Mouse (Mus musculus) megakaryocyte-erythroid progenitor cell, adult 5-6 weeks (primary cell): ENCODE data around the gene Cela3a. TPM values are rescaled to one million over a fixed set of nuclear protein-coding genes. Genes with fewer than 3 reads are reported as not detected.
A peak's percentile ranks its signal among the peaks of the same experiment; 100 is the strongest.
"Not testable (repeated sequence)": the region's sequence is repeated elsewhere in the genome, so short reads cannot be mapped to it uniquely, and the experiment has no call there.

Experiments
- ATAC-seq: replicated peaks from 2 replicates; pipeline ENCODE4 v1.8.0; 2016; ENCODE audit warnings: mild to moderate bottlenecking, inconsistent platforms; ENCODE audit not compliant: severe bottlenecking, poor library complexity, low FRiP score, low TSS enrichment
- total RNA-seq, 2 experiments: library from RNA; stranded (forward) in 1 of 2; stranded (reverse) in 1 of 2; fragments of 200-1000, 215-1000 nt in 1 of 2; fragments of >200 nt in 1 of 2; fragmentation: Nextera tagmentation in 1 of 2; gene quantifications; 2 replicates each; pipeline ENCODE4 v1.2.3; 2014 to 2017

The Cela3a gene
- total RNA-seq, 2 experiments from 2014 or later: not detected

DNA sequence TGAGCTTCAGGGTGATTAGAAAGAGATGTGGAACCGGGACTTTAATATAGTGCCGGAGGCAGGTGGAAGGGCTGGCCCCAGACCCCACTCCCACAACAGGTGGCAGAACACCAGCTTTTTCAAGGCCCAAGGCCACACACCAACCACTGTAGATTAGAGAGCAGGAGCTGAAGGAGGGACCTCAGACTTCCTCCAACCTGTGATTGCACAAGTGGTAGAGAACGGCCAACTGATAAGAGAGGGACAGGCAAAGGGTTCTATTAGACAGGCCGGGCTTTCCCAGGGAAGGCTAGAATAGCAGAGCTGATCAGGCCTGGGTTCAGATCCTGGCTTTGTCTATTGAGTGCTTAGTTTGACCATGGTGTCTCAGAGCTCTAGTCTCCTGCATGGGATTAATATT is 20.9 kb upstream of the Cela3a start, which contains the start of gene Cela3b:
Cela3b (minus strand) TSS at position 39 of the 400 bp plus-strand sequence.
- ATAC-seq: peak; percentile 56; the same call in 1 of the 2 replicates

DNA sequence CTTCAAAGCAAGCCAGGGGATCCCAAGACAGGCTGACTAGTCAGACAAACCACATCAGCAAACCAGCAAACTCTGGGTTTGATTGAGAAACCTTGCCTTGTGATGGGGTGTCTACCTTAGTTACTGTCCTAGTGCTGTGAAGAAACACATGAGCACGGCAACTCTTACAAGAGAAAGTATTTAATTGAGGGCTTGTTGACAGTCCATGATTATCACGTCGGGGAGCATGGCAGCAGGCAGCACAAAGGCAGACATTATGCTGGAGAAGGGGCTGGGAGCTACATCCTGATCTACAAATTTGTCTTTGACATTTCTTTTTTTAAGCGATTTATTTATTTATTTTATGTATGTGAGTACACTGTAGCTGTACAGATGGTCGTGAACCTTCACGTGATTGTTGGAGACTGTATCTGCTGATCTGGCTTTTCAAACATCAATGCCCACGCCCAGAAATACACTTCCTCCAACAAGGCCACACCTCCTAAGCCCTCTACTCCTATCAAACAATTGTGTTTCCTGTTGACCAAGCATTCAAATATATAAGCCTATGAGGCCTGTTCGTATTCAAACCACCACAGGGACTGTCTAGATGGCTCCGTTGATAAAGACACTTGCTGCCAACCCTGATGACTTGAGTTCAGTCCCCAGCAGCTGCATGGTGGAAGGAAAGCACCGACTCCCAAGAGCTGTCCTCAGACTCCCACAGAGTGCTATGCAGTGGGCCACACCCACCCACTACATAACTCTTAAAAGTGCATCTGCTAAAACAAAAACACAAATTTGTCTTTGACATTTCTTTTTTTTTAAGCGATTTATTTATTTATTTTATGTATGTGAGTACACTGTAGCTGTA is 8.3 kb upstream of the Cela3a start:
- ATAC-seq: peak; percentile 67

DNA sequence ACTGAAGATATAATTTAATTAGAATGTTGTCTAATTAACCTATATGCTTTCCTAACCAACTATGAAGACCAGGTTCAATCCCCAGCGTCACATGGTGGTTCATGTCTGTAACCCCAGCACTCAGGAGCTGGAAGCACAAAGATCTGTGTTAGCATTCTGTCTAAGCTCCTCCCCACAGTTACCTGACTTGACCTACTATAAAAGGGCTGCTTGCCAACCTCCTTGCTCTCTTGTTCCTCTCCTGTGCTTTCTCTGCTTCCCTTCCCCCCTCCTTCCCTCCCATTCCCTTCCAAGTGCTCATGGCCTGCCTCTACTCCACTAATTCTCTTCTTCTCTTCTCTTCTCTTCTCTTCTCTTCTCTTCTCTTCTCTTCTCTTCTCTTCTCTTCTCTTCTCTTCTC is 5.3 kb upstream of the Cela3a start:
- ATAC-seq: no peak

DNA sequence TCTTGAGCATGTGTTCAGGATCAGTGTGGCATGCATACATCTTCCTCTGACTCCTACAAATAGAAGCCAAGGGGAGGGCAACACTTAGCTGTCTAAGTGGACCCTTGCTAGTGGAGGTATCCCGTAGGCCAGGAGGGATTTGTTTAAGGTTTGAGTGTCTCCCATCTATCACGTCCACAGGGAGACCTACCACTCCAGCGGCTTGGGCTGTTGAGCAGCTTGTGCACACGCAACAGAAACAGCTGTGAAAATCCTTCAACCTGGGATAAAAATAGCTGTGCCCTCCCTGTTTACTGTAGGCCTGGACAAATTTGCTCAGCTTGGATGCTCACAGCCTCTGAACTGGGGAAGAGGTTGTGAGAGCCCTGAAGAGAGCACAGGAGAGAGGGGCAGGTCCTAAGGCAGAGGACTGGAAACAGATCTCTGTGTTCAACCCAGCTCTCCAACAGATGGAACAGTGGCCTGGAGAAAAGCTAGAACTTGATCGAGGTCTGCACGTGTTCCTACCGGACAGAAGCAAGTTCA is 2.7 kb upstream of the Cela3a start:
- not testable (repeated sequence) for ATAC-seq

DNA sequence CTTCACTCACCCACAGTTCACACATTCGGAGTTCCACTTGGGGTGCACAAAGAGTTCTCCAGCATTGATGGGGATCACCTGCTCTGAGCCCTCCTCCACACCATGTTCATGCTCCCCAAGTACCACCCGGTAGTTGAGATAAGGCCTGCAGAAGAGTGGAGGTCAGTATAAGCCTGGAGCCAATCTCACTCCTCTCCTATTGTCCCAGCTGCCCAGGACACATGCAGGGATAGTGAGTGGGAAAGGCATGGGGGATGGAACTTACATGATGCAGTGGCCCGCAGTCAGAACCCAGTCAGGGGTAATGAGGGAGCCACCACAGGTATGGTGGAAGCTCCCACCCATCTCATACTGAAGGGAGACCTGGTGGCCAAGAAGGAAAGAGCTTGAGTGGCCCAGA is 4.0 kb downstream of the Cela3a start:
- ATAC-seq: no peak

DNA sequence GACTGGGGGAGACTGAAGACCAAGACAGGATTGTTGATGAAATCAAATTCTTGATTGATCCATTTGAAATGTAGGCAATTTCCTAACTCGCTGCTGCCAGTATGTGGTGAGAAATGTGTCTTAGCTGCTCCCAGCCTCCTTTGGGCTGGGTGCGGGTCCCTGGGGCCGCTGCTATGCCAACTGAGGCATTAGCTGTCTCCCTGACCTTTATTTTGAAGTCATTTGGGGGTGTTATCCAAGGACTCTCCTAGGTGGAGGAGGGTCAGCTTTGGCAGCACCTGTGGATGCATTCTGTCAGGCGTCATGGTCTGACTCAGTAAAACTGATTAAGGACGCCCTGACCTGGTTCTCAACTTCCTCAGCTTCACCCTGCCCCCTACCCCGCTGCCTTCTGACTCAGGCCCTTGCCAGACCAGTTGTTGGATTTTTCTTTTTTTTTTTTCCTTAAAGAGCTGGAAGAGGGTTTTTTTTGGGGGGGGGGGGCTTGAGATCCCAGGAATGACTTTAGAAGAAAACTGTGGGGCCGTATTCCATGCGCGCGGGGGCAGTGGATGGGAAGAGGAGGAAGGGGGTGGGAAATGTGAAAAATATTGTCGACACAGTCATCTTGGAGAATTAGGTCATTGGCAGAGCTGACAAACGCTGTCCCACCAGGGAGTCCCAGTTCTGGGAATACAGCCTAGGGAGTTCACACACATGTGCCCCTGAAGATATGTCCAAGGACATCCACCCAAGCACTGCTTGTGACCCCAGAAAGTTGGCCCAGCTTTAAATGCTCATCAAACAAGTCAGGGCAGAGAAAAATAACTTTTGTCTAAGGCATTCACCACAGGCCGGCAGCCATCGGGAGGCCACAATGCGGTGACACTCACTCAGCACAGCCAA is 12.7 kb downstream of the Cela3a start:
- ATAC-seq: no peak

DNA sequence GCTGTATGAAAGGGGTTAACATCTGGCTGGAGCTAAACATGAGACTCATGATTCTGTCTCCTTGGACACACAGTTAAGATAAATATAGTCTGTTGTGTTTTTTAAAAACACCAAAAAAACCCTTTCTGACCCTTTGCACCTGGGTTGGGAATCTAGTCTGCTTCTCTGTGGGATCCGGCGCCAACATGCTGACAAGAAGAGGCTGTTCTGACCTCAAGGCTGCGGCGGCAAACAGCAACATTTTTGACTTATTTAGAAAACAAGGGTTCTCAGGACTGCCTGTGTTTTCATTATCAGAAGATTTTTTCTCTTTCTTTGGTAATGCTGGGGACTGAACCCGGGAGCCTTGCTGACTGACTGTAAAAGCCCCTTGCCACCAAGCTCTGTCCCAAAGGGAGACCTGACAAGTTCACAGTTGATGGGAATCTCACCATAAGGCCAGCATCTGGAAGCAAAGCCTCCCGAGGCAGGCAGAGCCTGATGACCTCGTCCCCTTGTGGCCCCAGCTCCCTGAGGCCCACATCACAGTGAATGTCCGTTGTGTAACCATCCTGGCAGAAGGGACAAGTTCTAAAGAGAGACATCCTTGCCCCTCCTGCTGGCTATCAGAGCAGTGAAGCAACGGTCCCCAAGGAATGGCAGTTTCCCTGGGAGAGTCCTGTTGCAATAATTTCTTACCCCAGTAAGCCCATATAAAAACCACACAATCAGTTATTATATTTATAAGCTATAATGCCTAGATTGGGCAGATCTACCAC is 16.0 kb downstream of the Cela3a start:
- no peak for ATAC-seq

DNA sequence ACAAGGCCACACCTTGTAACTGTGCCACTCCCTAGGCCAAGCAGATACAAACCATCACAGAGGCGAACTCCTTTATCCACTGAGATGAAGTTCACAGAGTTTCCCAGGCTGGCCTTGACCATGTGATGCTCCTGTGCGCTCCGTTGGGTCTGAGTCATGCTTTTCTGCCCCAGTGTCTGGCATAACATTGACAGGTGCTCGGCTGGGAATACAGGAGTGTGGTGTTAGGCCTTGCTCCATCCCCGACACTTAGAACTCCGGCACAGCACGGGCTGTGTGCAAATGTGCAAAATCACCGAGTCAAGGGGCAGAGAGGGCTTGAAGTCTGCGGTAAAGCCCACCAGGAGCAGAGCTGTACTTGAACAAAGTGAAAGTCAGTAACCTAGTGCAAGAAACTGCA is 16.7 kb downstream of the Cela3a start:
- no peak for ATAC-seq

DNA sequence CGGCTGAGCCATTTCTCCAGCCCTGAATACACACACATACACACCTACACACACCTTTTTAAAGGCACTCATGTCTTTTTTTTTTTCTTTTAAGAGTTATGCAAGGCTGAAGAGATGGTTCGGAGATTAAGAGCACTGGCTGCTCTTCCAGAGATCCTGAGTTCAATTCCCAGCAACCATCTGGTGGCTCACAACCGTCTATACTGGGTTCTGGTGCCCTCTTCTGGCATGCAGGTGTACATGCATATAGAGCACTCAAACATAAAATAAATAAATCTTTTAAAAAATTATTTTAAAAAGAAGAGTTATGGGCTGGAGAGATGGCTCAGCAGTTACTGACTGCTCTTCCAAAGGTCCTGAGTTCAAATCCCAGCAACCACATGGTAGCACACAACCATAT is 18.3 kb downstream of the Cela3a start:
- no peak for ATAC-seq

DNA sequence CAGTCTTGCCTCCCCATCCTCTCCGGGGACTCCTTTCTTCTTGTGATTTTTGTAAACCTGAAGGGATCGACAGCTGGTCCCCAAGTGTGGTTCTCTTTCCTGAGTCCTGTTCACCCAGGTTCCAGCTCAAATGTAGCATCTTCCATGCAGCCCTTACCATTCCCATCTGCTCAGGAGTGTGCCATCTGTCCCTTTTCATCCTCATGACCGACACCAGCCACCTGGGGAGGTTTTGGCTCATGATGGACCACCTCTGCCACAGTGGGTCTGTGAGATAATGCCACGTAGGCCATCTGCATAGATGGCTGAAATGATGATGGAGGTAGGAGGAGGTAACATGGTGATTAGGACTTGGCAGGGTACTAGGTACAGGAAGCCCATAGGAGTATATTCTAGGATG is 19.4 kb downstream of the Cela3a start:
- no peak for ATAC-seq

DNA sequence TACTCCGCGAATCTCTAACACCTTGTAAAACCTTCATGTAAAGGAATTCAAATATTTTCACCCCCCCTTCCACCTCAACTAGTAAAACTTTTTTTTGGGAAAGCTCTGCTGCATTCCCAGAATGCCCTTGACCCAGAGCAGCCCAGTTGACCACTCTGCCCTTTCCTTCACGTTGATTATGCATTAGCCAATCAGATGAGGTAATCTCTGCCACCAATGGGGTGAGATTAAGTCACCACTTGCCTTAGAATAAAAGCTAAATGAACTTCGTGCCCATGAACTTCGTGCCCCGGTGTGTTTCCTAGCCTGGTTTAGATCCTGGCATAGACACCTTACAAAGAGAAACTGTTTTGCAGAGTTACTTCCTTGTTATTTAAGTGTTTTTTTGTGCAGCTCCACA is 20.6 kb downstream of the Cela3a start:
- no peak for ATAC-seq

DNA sequence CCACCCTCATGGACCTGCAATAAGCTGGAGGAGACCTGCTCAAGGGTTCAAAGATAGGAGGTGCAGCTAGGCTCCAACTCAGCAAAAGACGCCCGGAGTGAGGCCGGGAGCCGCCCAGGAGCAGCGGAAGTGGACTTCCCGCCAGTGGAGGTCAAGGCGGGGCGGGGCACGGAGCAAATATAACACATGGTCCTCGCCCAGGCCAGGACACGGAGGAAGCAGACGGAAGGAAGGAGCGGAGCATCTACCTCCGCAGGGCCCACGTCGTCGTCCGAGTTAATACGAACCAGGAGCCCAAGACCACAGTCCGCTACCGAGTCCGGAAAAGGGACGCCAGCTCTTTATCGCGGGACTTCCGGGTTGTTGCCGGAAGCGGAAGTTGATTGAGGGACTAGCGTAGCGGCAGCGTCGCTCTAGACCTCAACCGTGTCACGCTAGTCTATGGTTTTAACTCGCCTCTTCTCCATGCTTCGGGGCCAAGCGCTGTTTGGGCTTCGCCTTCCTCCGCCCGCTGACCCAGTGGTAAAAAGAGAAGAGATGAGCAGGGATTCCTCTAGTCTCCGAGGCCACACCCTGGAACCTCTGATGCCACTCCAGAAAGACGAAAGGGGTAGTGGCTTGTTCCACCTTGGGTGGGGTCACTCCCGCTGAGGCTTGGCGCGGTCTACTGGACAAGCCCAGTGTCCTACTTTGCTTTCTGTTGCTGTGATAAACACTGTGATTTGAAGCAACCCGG is 21.4 kb downstream of the Cela3a start:
- peak; percentile 90 for ATAC-seq

DNA sequence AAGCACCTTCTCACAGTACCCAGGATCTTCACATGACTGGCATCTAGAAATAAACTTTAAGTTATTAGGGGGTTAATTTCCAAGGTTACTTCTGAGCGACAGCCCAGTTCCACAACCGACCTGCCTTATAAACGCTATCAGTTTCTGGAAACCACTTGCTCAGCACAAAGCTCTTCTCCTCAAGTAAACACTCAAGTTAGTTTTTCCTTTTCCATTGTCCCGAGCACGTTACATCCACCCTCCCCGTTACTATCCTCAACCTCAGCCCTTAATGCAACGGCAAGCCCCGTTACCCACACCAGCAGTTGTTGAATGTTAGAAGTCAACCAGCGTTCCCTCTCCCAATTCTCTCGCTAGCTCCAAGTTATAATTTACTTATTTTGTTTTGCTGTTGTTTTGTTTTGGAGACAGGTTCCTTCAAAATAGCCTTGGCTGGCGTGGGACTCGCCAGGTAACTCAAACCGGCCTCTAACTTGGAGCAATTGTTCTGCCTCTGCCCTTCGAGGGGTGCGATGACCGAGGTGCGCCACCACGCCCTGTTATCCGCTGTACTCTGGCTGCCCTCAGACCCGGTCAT is 22.0 kb downstream of the Cela3a start:
- peak; percentile 40 for ATAC-seq

DNA sequence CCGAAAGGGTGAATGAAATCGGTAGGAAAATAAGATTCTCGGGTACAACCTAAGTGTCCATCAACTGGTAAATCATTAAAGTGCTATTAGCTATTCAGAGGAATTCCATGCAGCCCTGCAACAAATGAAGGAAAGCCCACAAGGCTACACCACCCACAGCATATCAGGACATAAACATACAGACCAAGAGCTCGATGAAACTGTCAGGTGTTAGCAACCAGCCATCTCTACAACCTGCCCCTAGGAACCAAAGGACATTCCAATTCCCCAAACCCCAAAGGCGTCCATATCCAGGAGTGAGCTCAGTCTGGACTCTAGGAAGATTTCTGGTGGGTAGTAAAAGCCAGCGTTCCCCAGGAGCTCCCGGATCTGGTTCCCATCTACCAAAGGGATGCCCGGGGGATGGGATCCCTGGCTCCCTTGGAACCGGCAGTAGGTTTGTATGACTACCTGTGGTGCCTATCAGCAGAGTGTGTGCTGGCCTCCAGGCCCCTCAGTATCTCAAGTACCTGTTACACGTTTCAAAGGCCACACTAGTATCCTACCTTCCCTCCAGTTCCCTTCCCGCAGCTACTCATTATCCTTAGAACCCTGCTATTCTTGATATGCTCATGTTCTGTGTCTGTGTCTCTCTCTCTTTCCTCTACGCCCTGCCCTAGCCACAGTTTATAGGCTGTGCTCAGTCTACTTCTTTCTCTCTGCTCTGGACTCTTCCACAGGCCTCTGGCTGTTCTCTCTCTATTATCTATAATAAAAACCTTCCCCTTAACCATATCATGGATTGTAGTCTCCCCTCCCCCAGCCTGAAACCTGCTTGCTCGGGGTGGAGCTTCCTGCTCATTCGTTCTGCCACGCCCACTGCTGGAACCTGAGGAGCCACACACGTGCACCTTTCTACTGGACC is 28.6 kb downstream of the Cela3a start:
- peak; percentile 100 for ATAC-seq

DNA sequence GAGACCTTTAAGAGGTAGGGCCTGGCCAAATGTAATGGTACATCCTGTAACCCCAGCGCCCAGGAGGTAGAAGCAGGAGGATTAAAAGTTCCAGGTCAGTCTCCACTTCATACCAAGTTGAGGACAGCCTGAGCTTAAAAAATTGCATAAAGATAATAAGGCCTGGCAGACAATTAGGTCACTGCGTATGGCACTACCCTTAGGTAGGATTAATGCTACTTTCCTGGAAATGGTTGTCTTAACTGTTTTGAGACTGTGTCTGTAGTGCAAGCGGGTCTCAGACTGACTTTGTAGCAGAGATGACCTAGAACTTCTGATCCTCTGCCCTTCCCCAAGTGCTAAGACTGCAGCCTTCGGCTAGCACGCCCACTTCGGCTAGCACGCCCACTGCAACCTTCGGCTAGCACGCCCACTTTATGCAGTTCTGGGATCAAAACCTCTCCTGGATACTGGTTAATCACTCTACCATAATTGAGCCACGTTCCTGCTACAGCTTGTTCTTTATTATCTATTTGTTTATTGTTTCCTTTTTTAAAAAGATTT is 29.8 kb downstream of the Cela3a start:
- ATAC-seq: no peak

DNA sequence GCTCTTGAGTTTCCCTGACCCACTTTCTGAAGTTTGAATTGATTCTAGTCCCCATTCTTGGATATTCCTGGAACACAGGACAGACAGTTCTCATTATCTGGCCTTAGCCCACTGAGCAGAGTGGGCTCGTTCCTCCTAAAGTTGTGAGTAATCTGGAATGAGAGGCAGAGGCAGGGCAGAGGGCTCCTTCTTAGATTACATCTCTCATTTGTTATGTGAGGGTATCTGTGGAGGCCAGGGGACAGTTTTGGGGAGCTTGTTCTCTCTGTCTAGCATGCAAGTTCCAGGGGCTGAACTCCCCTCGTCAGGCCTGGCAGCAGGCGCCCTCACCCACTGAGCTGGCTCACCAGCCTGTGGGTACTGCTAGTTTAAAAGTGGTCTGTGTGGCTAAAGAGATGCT is 30.5 kb downstream of the Cela3a start:
- ATAC-seq: no peak

DNA sequence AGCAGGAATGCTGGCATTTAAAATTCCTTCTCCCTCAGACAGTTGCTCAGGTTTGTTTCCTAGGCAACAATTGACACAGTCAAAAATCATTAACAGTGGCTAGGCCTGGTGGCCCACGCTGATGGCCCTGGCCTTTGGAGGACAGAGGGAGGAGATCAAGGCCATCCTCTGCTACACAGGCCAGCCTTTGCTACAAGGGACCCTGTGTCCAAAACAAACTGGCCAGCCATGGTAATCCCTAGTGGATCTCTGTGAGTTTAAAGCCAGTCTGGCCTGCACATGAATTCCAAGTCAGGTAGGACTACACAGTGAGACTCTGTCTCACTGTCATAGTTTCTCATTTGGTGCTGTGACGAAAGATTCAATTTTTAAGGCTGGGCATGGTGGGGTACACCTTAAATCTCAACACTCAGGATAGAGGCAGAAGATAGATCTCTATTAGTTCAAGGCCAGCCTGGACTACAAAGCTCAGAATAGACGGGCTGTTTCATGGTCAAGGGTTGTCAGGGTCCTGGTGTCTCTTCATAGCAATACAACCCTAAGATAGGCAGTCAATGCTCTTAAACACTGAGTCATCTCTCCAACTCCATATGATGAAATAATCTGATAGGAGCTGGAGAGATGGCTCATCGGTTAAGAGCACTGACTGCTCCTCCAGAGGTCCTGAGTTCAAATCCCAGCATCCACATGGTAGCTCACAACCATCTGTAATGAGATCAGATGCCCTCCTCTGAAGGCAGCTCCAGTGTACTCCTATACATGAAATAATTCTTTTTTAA is 31.9 kb downstream of the Cela3a start:
- no peak for ATAC-seq
